ENCODE assay signal across 7 mouse cellular contexts in genomic region chr3:90083698-90084324, GRCm38 (mm10). TPM values are rescaled to one million over a fixed set of nuclear protein-coding genes. Genes with fewer than 3 reads are reported as not detected.
DNase-seq lines count a peak whose midpoint lies in the region; ATAC-seq lines count a peak whose summit lies in the region.

No protein-coding gene starts in this region.

- DNase-seq in limb, embryonic 10.5 days (ENCODE audit: low spot score) = no peak
- no peak for DNase-seq in embryonic facial prominence, embryonic 10.5 days (ENCODE audit: low spot score)
- DNase-seq in urinary bladder, adult 2 months (ENCODE audit: low spot score) = no peak

- ATAC-seq in limb, embryonic 12.5 days (ENCODE audit: insufficient number of reproducible peaks, insufficient read depth, low FRiP score, low TSS enrichment, low read depth) = no peak
- ATAC-seq in intestine, embryonic 15.5 days = no peak
- ATAC-seq in midbrain, embryonic 13.5 days = no peak
- ATAC-seq in erythroblast, adult 5-6 weeks (replicated peaks; ENCODE audit: low FRiP score, poor library complexity, severe bottlenecking) = no peak

- H3K9ac ChIP-seq in limb, embryonic 12.5 days (replicated peaks) = peak overlapping the region; percentile 42; the same call in 1 of the 2 replicates
- H3K9ac ChIP-seq in intestine, embryonic 15.5 days = no peak overlapping the region
- H3K9ac ChIP-seq in midbrain, embryonic 13.5 days (replicated peaks) = peak overlapping the region; percentile 28; the same call in 1 of the 2 replicates

- no peak overlapping the region for H3K4me3 ChIP-seq in limb, embryonic 12.5 days (replicated peaks)
- H3K4me3 ChIP-seq in limb, embryonic 10.5 days = no peak overlapping the region
- peak overlapping the region; percentile 30 for H3K4me3 ChIP-seq in embryonic facial prominence, embryonic 10.5 days
- no peak overlapping the region for H3K4me3 ChIP-seq in intestine, embryonic 15.5 days (replicated peaks)
- H3K4me3 ChIP-seq in midbrain, embryonic 13.5 days (replicated peaks) = no peak overlapping the region

- 0 out of 2 replicates have a peak overlapping the region, but pooled peaks have one; percentile 5 for H3K4me2 ChIP-seq in limb, embryonic 12.5 days
- H3K4me2 ChIP-seq in intestine, embryonic 15.5 days (replicated peaks) = peak overlapping the region; percentile 73
- peak overlapping the region; percentile 28 for H3K4me2 ChIP-seq in midbrain, embryonic 13.5 days (replicated peaks)

- WGBS in limb, embryonic 12.5 days = 74% methylated on average over 3 of the region's 3 CpGs
- 65% methylated on average over 3 of the region's 3 CpGs for WGBS in limb, embryonic 10.5 days
- WGBS in embryonic facial prominence, embryonic 10.5 days = 65% methylated on average over 3 of the region's 3 CpGs
- 34% methylated on average over 3 of the region's 3 CpGs for WGBS in intestine, embryonic 15.5 days
- 52% methylated on average over 3 of the region's 3 CpGs for WGBS in midbrain, embryonic 13.5 days

- H3K36me3 ChIP-seq in limb, embryonic 12.5 days = peaks cover 41% of the 10 kb centered on the region
- H3K36me3 ChIP-seq in limb, embryonic 10.5 days = peaks cover 74% of the 10 kb centered on the region
- peaks cover 75% of the 10 kb centered on the region for H3K36me3 ChIP-seq in embryonic facial prominence, embryonic 10.5 days (replicated peaks)
- H3K36me3 ChIP-seq in intestine, embryonic 15.5 days = peaks cover 8% of the 10 kb centered on the region
- H3K36me3 ChIP-seq in midbrain, embryonic 13.5 days = peaks cover 25% of the 10 kb centered on the region

- no peaks in the 10 kb centered on the region for H3K9me3 ChIP-seq in limb, embryonic 12.5 days
- no peaks in the 10 kb centered on the region for H3K9me3 ChIP-seq in limb, embryonic 10.5 days (replicated peaks)
- H3K9me3 ChIP-seq in embryonic facial prominence, embryonic 10.5 days = no peaks in the 10 kb centered on the region
- no peaks in the 10 kb centered on the region for H3K9me3 ChIP-seq in intestine, embryonic 15.5 days
- H3K9me3 ChIP-seq in midbrain, embryonic 13.5 days = no peaks in the 10 kb centered on the region

- H3K27me3 ChIP-seq in limb, embryonic 12.5 days = no peaks in the 10 kb centered on the region
- no peaks in the 10 kb centered on the region for H3K27me3 ChIP-seq in limb, embryonic 10.5 days (ENCODE audit: low read depth, poor library complexity, severe bottlenecking)
- no peaks in the 10 kb centered on the region for H3K27me3 ChIP-seq in embryonic facial prominence, embryonic 10.5 days (replicated peaks; ENCODE audit: low read depth, poor library complexity, severe bottlenecking)
- no peaks in the 10 kb centered on the region for H3K27me3 ChIP-seq in intestine, embryonic 15.5 days (replicated peaks)
- no peaks in the 10 kb centered on the region for H3K27me3 ChIP-seq in midbrain, embryonic 13.5 days

- H3K4me1 ChIP-seq in limb, embryonic 12.5 days (replicated peaks) = peaks cover 37% of the 10 kb centered on the region
- peaks cover 40% of the 10 kb centered on the region for H3K4me1 ChIP-seq in limb, embryonic 10.5 days
- H3K4me1 ChIP-seq in embryonic facial prominence, embryonic 10.5 days = peaks cover 50% of the 10 kb centered on the region
- peaks cover 41% of the 10 kb centered on the region for H3K4me1 ChIP-seq in intestine, embryonic 15.5 days (replicated peaks)
- peaks cover 48% of the 10 kb centered on the region for H3K4me1 ChIP-seq in midbrain, embryonic 13.5 days (replicated peaks)

- H3K27ac ChIP-seq in limb, embryonic 12.5 days = peak overlapping the region; percentile 8; the same call in 1 of the 2 replicates
- no peak overlapping the region for H3K27ac ChIP-seq in limb, embryonic 10.5 days
- peak overlapping the region; percentile 35; the same call in 1 of the 2 replicates for H3K27ac ChIP-seq in embryonic facial prominence, embryonic 10.5 days (replicated peaks)
- peak overlapping the region; percentile 86 for H3K27ac ChIP-seq in intestine, embryonic 15.5 days
- H3K27ac ChIP-seq in midbrain, embryonic 13.5 days = peak overlapping the region; percentile 62

RNA-seq across cellular contexts. Expression of gene Tpm3, which starts 11.4 kb away (rescaled TPM):
- polyA plus RNA-seq in limb, embryonic 12.5 days (2016; fragmentation: Nextera tagmentation; extraction: Ambion mirVana) = 516 and 518 TPM in 2 replicates
- 634 and 641 TPM in 2 replicates for polyA plus RNA-seq in limb, embryonic 10.5 days (2016; fragmentation: Nextera tagmentation; extraction: Ambion mirVana)
- polyA plus RNA-seq in embryonic facial prominence, embryonic 10.5 days (2016; fragmentation: Nextera tagmentation; extraction: Ambion mirVana) = 597 and 601 TPM in 2 replicates
- polyA plus RNA-seq in intestine, embryonic 15.5 days (2015; fragmentation: Nextera tagmentation; extraction: Ambion mirVana) = 562 and 582 TPM in 2 replicates
- 396 and 421 TPM in 2 replicates for polyA plus RNA-seq in midbrain, embryonic 13.5 days (2015; fragmentation: Nextera tagmentation; extraction: Ambion mirVana)
- 132 and 146 TPM in 2 replicates for total RNA-seq in erythroblast, adult 5-6 weeks (2015; ENCODE audit: low replicate concordance)
- total RNA-seq in erythroblast, adult 5-6 weeks (2017; ENCODE audit: low replicate concordance) = 200 and 233 TPM in 2 replicates
- 198 and 201 TPM in 2 replicates for polyA plus RNA-seq in urinary bladder, adult 2 months (2012; rRNA removed)

RNA-seq across cellular contexts. Expression of gene Nup210l, which starts 20.1 kb away (rescaled TPM):
- polyA plus RNA-seq in limb, embryonic 12.5 days (2016; fragmentation: Nextera tagmentation; extraction: Ambion mirVana) = 0.44 and 0.50 TPM in 2 replicates
- 0.63 and 0.65 TPM in 2 replicates for polyA plus RNA-seq in limb, embryonic 10.5 days (2016; fragmentation: Nextera tagmentation; extraction: Ambion mirVana)
- polyA plus RNA-seq in embryonic facial prominence, embryonic 10.5 days (2016; fragmentation: Nextera tagmentation; extraction: Ambion mirVana) = 0.55 and 0.59 TPM in 2 replicates
- 0.25 and 0.33 TPM in 2 replicates for polyA plus RNA-seq in intestine, embryonic 15.5 days (2015; fragmentation: Nextera tagmentation; extraction: Ambion mirVana)
- polyA plus RNA-seq in midbrain, embryonic 13.5 days (2015; fragmentation: Nextera tagmentation; extraction: Ambion mirVana) = 0.34 and 0.45 TPM in 2 replicates
- total RNA-seq in erythroblast, adult 5-6 weeks (2015; ENCODE audit: low replicate concordance) = 0.58 TPM in 1 of 2 replicates, not detected in the other
- total RNA-seq in erythroblast, adult 5-6 weeks (2017; ENCODE audit: low replicate concordance) = 0.09 and 0.14 TPM in 2 replicates
- polyA plus RNA-seq in urinary bladder, adult 2 months (2012; rRNA removed) = 0.55 and 0.80 TPM in 2 replicates

RNA-seq across cellular contexts. Expression of gene Ubap2l, which starts 31.4 kb away (rescaled TPM):
- 191 and 212 TPM in 2 replicates for polyA plus RNA-seq in limb, embryonic 12.5 days (2016; fragmentation: Nextera tagmentation; extraction: Ambion mirVana)
- 234 and 244 TPM in 2 replicates for polyA plus RNA-seq in limb, embryonic 10.5 days (2016; fragmentation: Nextera tagmentation; extraction: Ambion mirVana)
- 240 and 243 TPM in 2 replicates for polyA plus RNA-seq in embryonic facial prominence, embryonic 10.5 days (2016; fragmentation: Nextera tagmentation; extraction: Ambion mirVana)
- polyA plus RNA-seq in intestine, embryonic 15.5 days (2015; fragmentation: Nextera tagmentation; extraction: Ambion mirVana) = 141 and 164 TPM in 2 replicates
- 169 and 170 TPM in 2 replicates for polyA plus RNA-seq in midbrain, embryonic 13.5 days (2015; fragmentation: Nextera tagmentation; extraction: Ambion mirVana)
- 124 and 134 TPM in 2 replicates for total RNA-seq in erythroblast, adult 5-6 weeks (2015; ENCODE audit: low replicate concordance)
- total RNA-seq in erythroblast, adult 5-6 weeks (2017; ENCODE audit: low replicate concordance) = 106 and 129 TPM in 2 replicates
- 85.2 and 100 TPM in 2 replicates for polyA plus RNA-seq in urinary bladder, adult 2 months (2012; rRNA removed)

RNA-seq across cellular contexts. Expression of gene 4933434E20Rik, which starts 32.4 kb away (rescaled TPM):
- 143 and 166 TPM in 2 replicates for polyA plus RNA-seq in limb, embryonic 12.5 days (2016; fragmentation: Nextera tagmentation; extraction: Ambion mirVana)
- 171 and 183 TPM in 2 replicates for polyA plus RNA-seq in limb, embryonic 10.5 days (2016; fragmentation: Nextera tagmentation; extraction: Ambion mirVana)
- 181 and 195 TPM in 2 replicates for polyA plus RNA-seq in embryonic facial prominence, embryonic 10.5 days (2016; fragmentation: Nextera tagmentation; extraction: Ambion mirVana)
- 188 TPM in 2 replicates for polyA plus RNA-seq in intestine, embryonic 15.5 days (2015; fragmentation: Nextera tagmentation; extraction: Ambion mirVana)
- 241 and 251 TPM in 2 replicates for polyA plus RNA-seq in midbrain, embryonic 13.5 days (2015; fragmentation: Nextera tagmentation; extraction: Ambion mirVana)
- total RNA-seq in erythroblast, adult 5-6 weeks (2015; ENCODE audit: low replicate concordance) = 10.4 and 15.0 TPM in 2 replicates
- 16.3 and 17.6 TPM in 2 replicates for total RNA-seq in erythroblast, adult 5-6 weeks (2017; ENCODE audit: low replicate concordance)
- 85.5 and 91.1 TPM in 2 replicates for polyA plus RNA-seq in urinary bladder, adult 2 months (2012; rRNA removed)

Comparison
In these comparisons a context has a peak if more than half of its experiments do, and no peak if none do; other contexts are left out.
1. H3K4me2 ChIP-seq: peak in every context shown above with its lines; median percentile 73 in intestine, embryonic 15.5 days; 28 in midbrain, embryonic 13.5 days; 5 in limb, embryonic 12.5 days.